8 mouse cellular contexts compared by ENCODE assay signal in the genomic region with DNA sequence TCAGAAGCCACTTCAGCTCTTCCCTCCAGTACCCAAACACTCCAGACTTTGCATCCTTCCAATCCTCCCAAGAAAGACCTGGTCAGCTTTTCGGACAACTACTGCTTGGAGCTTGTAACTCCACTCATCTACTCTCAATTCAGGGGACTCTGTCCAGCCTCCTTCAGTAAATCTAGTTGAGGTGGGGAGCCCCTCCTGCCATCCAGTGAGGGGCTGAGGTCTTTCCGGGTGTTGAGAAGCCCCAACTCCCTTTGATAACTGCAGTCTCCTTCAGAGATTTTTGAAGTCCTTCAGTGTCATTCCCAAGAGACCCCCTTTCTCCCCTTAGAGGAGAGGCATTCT. TPM values are rescaled to one million over a fixed set of nuclear protein-coding genes. Genes with fewer than 3 reads are reported as not detected.
DNase-seq lines count a peak whose midpoint lies in the region; ATAC-seq and TF ChIP-seq lines count a peak whose summit lies in the region.

No protein-coding gene starts in this region.

- H3K4me2 ChIP-seq in hindbrain, embryonic 11.5 days (replicated peaks; ENCODE audit: low read depth, low read length): peak overlapping the region; percentile 45

- TF ChIP-seq CTCF in ES-Bruce4 (IDR thresholded peaks at IDR 0.05; ENCODE audit: low read depth, low read length): no peak

- peak overlapping the region; percentile 75 for H3K9ac ChIP-seq in ES-Bruce4 (ENCODE audit: low read depth, poor library complexity, severe bottlenecking)
- peak overlapping the region; percentile 45 for H3K9ac ChIP-seq in hindbrain, embryonic 11.5 days (ENCODE audit: low read depth, low read length)

- ATAC-seq in hindbrain, embryonic 11.5 days (ENCODE audit: low FRiP score): peak; percentile 3; the same call in 1 of the 2 replicates

- WGBS in hindbrain, embryonic 11.5 days: 16% methylated on average over 2 of the region's 2 CpGs
- 13% methylated on average over 2 of the region's 2 CpGs for WGBS in midbrain, embryonic 10.5 days

- no peaks in the 10 kb centered on the region for H3K27me3 ChIP-seq in ES-Bruce4 (ENCODE audit: control insufficient read depth, insufficient read depth, low read length, poor library complexity, severe bottlenecking)
- no peaks in the 10 kb centered on the region for H3K27me3 ChIP-seq in hindbrain, embryonic 11.5 days (ENCODE audit: control insufficient read depth, insufficient read depth, low read length)
- H3K27me3 ChIP-seq in midbrain, embryonic 10.5 days (ENCODE audit: low read depth, poor library complexity, severe bottlenecking): no peaks in the 10 kb centered on the region

- H3K4me3 ChIP-seq in ES-Bruce4 (ENCODE audit: low read depth, low read length): peak overlapping the region; percentile 22
- peak overlapping the region; percentile 73 for H3K4me3 ChIP-seq in hindbrain, embryonic 11.5 days (ENCODE audit: low read depth, low read length)
- H3K4me3 ChIP-seq in midbrain, embryonic 10.5 days: peak overlapping the region; percentile 95

- no peak for TF ChIP-seq EP300 in ES-Bruce4 (IDR thresholded peaks at IDR 0.05; ENCODE audit: insufficient read depth, low read depth, low read length)

- peak; percentile 90 for DNase-seq in heart, adult 11 months
- DNase-seq in heart, postnatal 10 days: no peak
- no peak for DNase-seq in hindbrain, embryonic 11.5 days (ENCODE audit: low spot score)
- DNase-seq in midbrain, embryonic 10.5 days (ENCODE audit: low spot score): no peak
- no peak for DNase-seq in right cerebral cortex, postnatal 25 days
- no peak for DNase-seq in left cerebral cortex, adult 18-20 months (ENCODE audit: low spot score in 2 of 2)
- no peak for DNase-seq in gastrocnemius, adult 8-10 months (ENCODE audit: low spot score in 2 of 2)

- no peak for TF ChIP-seq POLR2A in ES-Bruce4 (IDR thresholded peaks at IDR 0.05; ENCODE audit: insufficient read depth, low read length)

- H3K9me3 ChIP-seq in ES-Bruce4 (replicated peaks; ENCODE audit: control insufficient read depth, insufficient read depth, low read length, poor library complexity, severe bottlenecking): no peaks in the 10 kb centered on the region
- no peaks in the 10 kb centered on the region for H3K9me3 ChIP-seq in hindbrain, embryonic 11.5 days (ENCODE audit: control insufficient read depth, low read length)
- H3K9me3 ChIP-seq in midbrain, embryonic 10.5 days (replicated peaks): no peaks in the 10 kb centered on the region

- intact Hi-C loops in heart, postnatal 10 days (cut with DNase I): no loop called here

- no peaks in the 10 kb centered on the region for H3K36me3 ChIP-seq in ES-Bruce4 (ENCODE audit: control insufficient read depth, insufficient read depth, low read length, poor library complexity, severe bottlenecking)
- H3K36me3 ChIP-seq in hindbrain, embryonic 11.5 days (ENCODE audit: control insufficient read depth, insufficient read depth, low read length): no peaks in the 10 kb centered on the region
- H3K36me3 ChIP-seq in midbrain, embryonic 10.5 days: no peaks in the 10 kb centered on the region; the same call in 1 of the 2 replicates

- H3K4me1 ChIP-seq in ES-Bruce4 (ENCODE audit: control insufficient read depth, insufficient read depth, low read length): no peaks in the 10 kb centered on the region
- no peaks in the 10 kb centered on the region for H3K4me1 ChIP-seq in hindbrain, embryonic 11.5 days (replicated peaks; ENCODE audit: control insufficient read depth, insufficient read depth, low read length)
- H3K4me1 ChIP-seq in midbrain, embryonic 10.5 days: peaks cover 17% of the 10 kb centered on the region

- no peak overlapping the region for H3K27ac ChIP-seq in ES-Bruce4 (ENCODE audit: insufficient read depth, low read length)
- H3K27ac ChIP-seq in hindbrain, embryonic 11.5 days (ENCODE audit: low read depth, low read length): no peak overlapping the region
- peak overlapping the region; percentile 91 for H3K27ac ChIP-seq in midbrain, embryonic 10.5 days (replicated peaks)

RNA-seq across cellular contexts. Expression of gene Spata6, which starts 0.8 kb away (rescaled TPM):
- total RNA-seq in heart, postnatal 10 days (2021): 10 to 100 TPM; 17.9 to 20.9 TPM
- polyA plus RNA-seq in ES-Bruce4 (2011; ENCODE audit: insufficient read depth, insufficient read length, low read depth, missing spikeins): 29.5 and 33.5 TPM in 2 replicates
- 26.4 and 30.2 TPM in 2 replicates for polyA plus RNA-seq in hindbrain, embryonic 11.5 days (2014; fragmentation: Nextera tagmentation; extraction: Ambion mirVana)
- polyA plus RNA-seq in midbrain, embryonic 10.5 days (2016; fragmentation: Nextera tagmentation; extraction: Ambion mirVana): 33.1 and 33.7 TPM in 2 replicates
- total RNA-seq in left cerebral cortex, adult 18-20 months (2021): 1 to 10 TPM; 4.3 to 4.9 TPM
- 1 to 10 TPM; 1.5 to 4.1 (median 3.2) TPM for total RNA-seq in gastrocnemius, adult 8-10 months (2022)

Comparison
In these comparisons a context has a peak if more than half of its experiments do, and no peak if none do; other contexts are left out.
1. H3K4me3 ChIP-seq: peak in every context shown above with its lines; median percentile 95 in midbrain, embryonic 10.5 days; 73 in hindbrain, embryonic 11.5 days; 22 in ES-Bruce4.